Mouse (Mus musculus): ENCODE results near the gene Gm10401.

Gene Gm10401

GRCm38 (mm10) chr5:115098195-115098594, at the start of gene Gm10401:
Gene Gm10401, minus strand, starts transcription at chr5:115098295.
- no peak for DNase-seq (ENCODE audit: low read depth)

DNA sequence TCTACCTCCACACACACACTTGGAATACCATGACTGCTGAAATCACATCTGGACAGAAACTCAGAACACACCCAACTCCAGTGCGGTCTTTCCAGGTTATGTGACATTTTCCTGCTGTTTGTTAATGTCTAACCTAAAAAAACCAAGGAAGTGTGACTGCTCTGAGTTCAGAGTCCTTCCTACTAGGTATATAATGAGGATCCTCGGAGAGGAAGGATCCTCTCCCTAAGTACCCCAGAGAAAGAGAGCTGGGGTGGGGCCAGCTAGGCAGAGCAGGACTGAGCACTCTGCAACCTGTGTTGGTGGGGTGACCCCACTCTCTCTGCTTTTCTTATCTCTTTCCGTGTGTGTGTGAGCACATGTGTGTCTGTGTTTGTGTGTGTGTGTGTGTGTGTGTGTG, 49.3 kb upstream of the Gm10401 start:
- DNase-seq (ENCODE audit: low read depth), result no peak

DNA sequence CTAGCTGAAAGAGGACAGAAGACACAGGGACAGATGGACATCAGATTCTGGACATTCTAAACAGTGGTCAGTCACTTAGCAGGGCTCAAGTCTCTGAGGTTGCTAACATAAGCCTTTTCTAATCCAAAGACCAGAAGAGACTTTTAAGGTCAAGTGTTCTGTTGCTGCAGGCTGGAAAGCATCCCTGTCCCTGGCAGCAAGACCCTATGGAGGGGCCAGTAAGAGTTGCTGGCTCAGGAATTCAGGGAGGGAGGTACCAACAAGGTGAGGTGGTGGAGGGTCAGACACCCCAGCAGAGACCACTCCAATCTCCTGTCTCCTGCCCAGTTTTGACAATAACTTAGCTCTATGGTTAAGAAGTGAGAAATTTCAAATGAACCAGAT, 48.6 kb upstream of the Gm10401 start:
- no peak for DNase-seq (ENCODE audit: low read depth)

GRCm38 (mm10) chr5:115145976-115146746, 48.1 kb upstream of the Gm10401 start:
- DNase-seq (ENCODE audit: low read depth), result no peak

- no peak for DNase-seq (ENCODE audit: low read depth)
These were observed 47.3 kb upstream of the Gm10401 start for GRCm38 (mm10) chr5:115145253-115145968.

GRCm38 (mm10) chr5:115144471-115144870, 46.4 kb upstream of the Gm10401 start:
- no peak for DNase-seq (ENCODE audit: low read depth)

GRCm38 (mm10) chr5:115143552-115143951, 45.5 kb upstream of the Gm10401 start:
- no peak for DNase-seq (ENCODE audit: low read depth)

DNA sequence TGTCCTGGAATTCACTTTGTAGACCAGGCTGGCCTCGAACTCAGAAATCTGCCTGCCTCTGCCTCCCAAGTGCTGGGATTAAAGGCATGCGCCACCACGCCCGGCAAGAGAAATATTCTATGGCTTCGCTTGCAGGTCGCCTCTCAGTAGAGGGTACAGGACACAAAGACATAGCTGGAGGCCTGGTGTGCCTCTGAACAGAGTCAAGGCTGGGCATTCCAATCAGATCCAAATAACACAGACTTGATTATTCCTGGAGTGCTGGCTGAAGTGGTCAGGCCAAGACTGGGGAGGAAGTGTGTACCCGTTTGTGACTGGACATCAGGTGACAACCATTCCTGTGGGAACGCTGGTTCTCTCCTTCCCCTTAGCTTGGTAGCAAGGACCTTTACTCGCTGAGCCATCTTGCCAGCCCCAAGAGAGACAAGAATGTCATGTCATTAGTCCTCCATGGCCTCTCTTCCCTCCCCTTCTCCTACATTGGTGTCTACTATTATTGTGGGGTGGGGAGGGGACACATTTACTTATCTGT, 44.1 kb upstream of the Gm10401 start:
- DNase-seq (ENCODE audit: low read depth), result no peak

DNA sequence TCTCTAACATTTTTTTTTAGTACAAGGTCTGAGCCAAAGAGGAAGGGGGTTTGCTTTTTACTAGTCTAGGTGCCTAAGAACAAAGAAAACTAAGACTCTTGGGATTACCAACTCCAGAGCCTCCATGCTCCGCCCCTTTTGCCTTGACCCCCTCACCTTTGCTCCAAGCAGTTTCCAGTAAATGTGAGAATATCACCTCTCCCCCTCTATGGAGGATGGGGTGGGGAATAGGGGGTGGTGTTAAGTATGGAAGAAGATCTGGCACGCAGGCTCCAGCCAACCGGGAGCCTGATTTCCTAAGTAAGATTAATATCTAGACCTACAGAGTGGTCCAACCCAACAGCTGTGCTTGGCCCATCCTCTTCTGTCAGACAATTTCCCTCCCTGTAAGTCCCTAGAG, 42.6 kb upstream of the Gm10401 start:
- DNase-seq (ENCODE audit: low read depth), result no peak

DNA sequence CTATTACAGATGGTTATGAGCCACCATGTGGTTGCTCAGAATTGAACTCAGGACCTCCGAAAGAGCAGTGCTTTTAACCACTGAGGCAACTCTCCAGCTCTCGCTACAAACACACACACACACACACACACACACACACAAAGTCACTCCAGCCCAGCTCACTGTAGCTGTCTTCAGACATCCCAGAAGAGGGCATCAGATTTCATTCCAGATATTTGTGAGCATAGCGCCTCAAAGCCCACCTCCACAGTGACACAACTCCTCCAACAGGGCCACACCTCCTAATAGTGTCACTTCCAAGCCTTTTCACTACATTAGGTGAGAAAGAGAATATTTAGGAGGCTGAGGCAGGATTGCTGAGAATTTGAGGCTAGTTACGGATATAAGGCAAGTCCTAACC, 41.0 kb upstream of the Gm10401 start:
- DNase-seq (ENCODE audit: low read depth), result no peak

DNA sequence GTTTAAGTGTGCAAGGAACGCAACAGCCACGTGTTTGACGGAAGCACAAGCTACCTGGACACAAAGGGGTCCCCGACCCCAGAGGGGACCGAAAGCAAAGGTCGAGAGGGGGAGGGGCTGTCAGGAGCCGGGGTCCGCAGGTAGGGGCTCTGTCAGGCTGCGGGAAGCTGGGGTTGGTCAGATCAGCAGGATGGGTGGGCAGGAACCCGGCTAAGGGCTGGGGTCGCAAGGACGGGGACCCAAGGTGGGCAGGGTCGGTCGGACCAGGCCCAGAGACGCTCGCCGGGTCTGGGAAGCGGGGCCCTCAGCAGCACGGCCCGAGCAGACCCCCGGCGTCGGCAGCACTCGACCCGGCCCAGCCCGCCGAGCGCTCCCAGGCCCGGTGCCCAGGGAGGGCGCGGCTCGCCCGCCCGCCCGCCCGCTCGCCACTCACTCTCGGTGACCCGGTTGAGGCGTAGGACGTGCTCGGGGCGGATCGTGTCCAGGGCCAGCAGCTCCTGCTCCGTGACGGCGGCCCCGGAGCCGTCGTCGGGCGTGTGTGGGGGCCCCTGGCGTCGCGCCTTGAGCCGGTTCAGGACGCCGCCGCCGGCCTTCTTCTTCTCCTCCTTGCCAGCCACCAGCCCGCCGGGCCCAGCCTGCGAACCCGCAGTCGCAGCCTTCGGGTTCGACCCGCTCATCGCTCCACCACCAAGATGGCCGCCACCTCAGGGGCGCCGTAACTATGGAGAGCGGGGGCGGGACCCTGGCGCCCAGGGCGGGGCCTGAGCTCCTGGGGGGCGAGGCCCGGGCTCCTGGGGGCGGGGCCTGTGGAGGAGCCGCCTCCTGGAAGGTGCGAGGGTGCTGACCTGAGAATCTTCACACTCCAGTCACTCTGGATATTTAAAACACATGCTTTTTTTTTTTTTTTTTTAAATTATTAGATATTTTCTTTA, 36.4 kb upstream of the Gm10401 start, which contains the start of gene Unc119b:
Unc119b (minus strand) TSS at position 742 of the 932 bp plus-strand sequence.
- DNase-seq (ENCODE audit: low read depth), result peak; percentile 77

- DNase-seq (ENCODE audit: low read depth), result no peak
These were observed 35.4 kb upstream of the Gm10401 start for GRCm38 (mm10) chr5:115133358-115134066.

DNA sequence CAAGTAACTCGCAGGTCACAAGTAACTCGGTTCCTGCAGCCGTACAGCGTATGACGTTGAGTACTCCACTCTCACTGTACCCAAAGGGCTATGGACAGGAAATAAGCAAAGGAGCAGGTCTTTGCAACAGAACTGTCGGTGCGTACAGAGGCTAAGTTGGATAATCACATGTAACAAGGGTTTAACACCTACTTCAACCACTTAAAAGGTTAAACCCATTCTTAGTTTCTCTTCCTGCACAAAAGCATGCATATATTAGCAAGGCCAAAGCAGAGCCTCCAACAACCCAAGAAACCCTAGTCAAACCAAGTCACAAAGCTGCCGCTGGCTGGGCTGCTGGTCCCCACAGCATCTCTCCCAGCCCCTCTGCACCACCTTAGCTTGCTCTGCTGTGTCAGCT, 34.4 kb upstream of the Gm10401 start:
- DNase-seq (ENCODE audit: low read depth), result no peak

GRCm38 (mm10) chr5:115129328-115129727, 31.2 kb upstream of the Gm10401 start:
- no peak for DNase-seq (ENCODE audit: low read depth)

GRCm38 (mm10) chr5:115127421-115128179, 29.5 kb upstream of the Gm10401 start:
- DNase-seq (ENCODE audit: low read depth), result no peak

- DNase-seq (ENCODE audit: low read depth), result peak; percentile 25
These were observed 28.6 kb upstream of the Gm10401 start for GRCm38 (mm10) chr5:115126578-115127312.

DNA sequence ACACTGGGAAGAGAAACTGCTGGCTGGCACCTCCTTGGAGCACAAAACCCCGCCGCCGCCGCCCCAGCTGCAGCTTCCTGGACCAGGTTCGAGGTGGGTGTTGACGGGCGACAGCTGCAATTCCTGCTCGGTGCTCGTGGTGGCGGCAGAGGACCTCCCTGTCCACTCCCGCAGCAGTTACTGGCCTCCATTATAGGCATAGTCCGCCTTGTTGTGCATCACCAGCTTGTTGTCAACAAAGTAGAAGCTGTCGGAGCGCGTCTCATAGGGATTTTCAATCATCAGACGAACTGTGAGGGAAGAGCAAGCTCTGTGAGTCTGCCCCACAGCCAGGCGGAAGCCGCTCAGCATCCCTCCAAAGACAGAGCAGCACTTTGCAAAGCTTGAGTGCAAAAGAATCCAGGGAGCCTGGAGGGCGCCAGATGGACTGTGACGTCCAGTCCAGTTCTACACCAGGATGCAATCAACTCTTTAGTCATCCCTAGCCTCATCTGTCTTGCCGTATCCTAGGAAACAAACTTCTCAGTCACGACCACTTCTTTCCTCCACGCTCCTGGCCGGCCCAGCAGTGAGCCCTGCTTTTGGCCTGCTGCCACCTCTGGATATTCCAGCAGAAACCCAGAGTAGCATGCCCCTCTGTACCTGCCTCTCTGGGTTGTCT, 27.2 kb upstream of the Gm10401 start:
- DNase-seq (ENCODE audit: low read depth), result peak; percentile 50

- DNase-seq (ENCODE audit: low read depth), result no peak
These were observed 26.6 kb upstream of the Gm10401 start for GRCm38 (mm10) chr5:115124690-115125089.

GRCm38 (mm10) chr5:115120978-115121377, 22.9 kb upstream of the Gm10401 start:
- DNase-seq (ENCODE audit: low read depth), result no peak
